Mouse (Mus musculus) B cell, adult 67 days (primary cell): ENCODE results near the gene Ccdc186. TPM values are rescaled to one million over a fixed set of nuclear protein-coding genes. Genes with fewer than 3 reads are reported as not detected.

Source experiments
- total RNA-seq, 2 experiments: library from RNA; stranded (reverse); gene quantifications; 4 replicates each; pipeline ENCODE4 v1.2.4; 2023

The Ccdc186 gene
- total RNA-seq: 10 to 100 TPM; 33.0 to 35.7 TPM

DNA sequence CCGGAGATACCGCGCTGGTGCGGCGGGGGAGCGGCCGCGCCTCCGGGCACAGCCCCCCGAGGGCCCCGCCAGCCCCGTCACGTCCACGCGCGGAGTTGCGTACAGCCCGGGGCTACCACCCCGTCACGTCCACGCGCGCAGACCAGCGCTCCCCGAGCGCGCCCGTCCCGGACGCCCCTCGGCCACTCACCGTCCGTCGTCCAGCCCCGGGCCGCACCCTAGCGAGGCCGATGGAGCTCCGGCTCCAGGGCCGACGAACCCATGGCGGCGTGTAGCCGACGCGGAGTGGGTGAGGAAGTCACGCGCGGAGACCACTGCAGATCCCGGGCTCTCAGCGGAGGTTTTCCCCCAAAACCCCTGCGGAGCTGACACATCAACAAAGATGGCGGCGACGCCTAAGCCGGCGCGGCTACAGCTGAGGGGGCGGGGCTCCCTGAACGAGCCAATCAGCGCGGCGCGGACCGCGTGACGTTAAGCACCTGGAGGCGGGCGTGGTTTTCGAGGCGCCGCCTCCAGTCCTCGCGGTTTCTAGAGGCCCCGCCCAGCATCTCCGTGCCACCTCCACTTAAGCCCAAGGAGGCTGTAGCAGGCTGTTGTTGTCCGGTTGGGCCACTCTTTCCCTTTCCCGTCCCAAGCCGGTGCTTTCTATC, at the start of gene Ccdc186:
TSS of gene Ccdc186 (minus strand) at position 393 of the 650 bp plus-strand sequence.

GRCm38 (mm10) chr19:56826047-56826631, 4.1 kb upstream of the Ccdc186 start, which contains the start of gene Tdrd1:
Gene Tdrd1, plus strand, starts transcription at chr19:56826209.

Other genes with a start within 250 kb of the Ccdc186 start
- gene Adrb1, start 100.0 kb downstream of the Ccdc186 start, total RNA-seq: not detected
- not detected for gene Tdrd1, start 4.0 kb upstream of the Ccdc186 start, total RNA-seq
- not detected for gene Vwa2, start 52.1 kb upstream of the Ccdc186 start, total RNA-seq
- not detected for gene Afap1l2, start 186.0 kb upstream of the Ccdc186 start, total RNA-seq